Mouse (Mus musculus): ENCODE measurements around the gene Tns3.

Tns3 gene

GRCm38 (mm10) chr11:8680650-8681049 lies 16.3 kb upstream of the Tns3 start:
- in situ Hi-C loops (cut with MboI, MseI), result no loop called here

DNA sequence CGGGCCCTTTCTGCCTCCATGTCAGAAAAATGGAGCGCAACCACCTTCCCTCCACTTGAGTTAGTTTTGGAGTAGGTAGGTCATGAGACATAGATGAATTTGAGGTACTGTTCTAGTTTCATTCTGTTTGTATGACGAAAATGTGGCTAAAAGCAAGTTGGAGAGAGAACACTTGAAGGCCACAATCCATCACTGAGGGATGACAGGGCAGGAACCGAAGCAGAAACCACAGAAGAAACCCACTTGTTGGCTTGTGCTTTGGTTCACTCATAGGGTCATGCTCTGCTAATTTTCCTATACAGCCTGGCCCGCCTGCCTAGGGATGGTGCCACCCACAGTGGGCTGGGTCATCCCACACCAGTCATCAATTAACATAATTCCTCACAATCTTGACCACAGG lies 14.9 kb upstream of the Tns3 start:
- in situ Hi-C loops (cut with MboI, MseI), result no loop called here

DNA sequence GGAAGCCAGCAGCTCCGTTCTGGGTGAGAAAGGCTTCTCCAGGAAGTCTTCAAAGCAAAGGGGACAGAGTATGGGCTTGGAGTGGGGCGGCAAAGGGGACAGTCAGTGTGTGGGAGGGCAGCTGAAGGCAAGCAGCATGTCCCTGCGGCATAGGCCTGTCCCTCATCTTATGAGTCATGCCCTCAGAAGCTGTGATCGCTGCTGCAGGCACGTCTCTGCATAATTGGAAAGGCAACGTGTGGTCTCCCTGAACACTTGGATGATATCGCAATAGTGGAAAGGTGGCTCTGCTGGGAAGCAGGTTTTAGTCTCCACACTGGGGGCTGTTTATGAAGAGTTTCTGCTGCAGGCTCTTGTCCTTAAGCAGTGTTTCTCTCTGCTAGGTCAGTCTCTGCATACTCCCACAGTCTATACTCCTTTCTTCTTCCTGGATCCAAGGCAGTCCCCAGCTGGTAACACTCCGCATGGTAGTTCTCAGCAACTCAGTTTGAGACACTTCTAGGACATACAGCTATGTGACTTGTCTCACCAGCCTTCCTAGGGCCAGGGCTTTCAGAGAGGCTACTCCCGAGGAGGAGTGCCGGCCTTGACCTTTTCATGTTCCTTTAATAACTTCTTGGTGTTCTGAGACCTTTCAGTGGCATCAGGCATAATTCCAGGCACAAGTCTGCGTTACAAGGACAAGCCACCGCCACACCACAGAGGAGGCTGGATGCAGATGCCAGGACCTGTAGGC lies 14.1 kb upstream of the Tns3 start:
- in situ Hi-C loops (cut with MboI, MseI), result no loop called here

DNA sequence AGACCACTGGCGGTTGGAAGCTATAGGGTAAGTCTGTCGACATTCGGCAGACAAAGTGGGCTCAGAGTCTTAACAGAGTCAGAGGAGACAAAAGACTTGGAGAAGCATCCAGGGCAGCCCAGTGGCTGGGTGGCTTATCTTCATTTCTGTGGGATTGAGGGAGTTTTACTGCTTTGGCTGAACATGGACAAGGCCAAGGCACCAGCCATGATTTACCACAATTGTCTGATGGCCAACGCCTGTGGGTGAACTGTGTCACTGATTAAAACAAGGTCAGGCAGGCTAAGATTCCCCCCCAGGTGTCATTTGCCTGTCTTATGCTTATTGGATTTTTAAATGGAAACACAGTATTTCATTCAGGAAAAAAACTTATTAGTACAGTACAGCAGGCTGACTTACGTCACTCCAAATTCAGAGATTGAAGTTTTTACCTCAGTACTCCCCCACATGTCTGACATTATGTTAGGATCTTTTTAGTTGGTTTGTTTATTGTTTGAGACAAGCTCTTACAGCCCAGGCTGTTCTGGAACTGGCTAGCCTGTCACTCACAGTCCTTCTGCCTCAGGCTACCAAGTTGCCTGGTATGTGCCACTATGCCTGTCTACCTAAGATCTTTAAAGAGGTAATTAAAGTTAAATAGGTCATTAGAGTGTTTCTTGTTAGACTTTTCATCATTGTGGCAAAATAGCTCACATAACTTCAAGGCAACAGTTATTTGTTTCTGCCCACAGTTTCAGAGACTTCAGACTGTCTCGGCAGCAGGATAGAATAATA lies 11.6 kb upstream of the Tns3 start:
- in situ Hi-C loops (cut with MboI, MseI), result no loop called here

DNA sequence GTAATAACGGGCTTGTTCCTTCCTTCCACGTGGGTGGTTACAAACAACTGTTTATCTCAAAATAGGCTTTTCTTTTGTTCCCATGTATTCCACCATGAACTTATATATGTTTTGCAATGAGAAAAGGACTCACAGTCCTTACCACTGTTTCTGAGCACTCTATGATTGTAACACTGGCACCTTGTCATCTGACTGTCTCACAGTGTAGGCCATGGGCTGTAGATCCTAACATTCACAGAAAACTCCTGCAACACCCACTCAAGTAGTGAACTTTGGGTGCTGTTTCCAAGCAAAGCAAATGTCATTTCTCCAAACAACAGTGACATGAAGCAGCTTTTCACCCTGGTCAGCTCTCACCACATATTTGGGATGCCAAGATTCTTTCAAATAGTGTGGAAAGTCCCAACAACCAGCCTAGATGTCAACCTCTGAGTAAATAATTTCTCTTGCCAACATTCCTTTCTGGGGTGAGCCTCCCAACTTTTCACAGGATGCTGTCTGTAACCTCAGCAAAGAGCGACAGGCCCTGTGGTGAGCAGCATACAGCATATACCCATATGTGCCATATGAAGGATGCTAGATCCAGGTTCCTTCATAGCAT lies 10.3 kb upstream of the Tns3 start:
- in situ Hi-C loops (cut with MboI, MseI), result no loop called here

GRCm38 (mm10) chr11:8671698-8672097 lies 7.4 kb upstream of the Tns3 start:
- in situ Hi-C loops (cut with MboI, MseI), result no loop called here

- in situ Hi-C loops (cut with MboI, MseI), result no loop called here
These were observed 4.8 kb upstream of the Tns3 start for GRCm38 (mm10) chr11:8669138-8669537.

- in situ Hi-C loops (cut with MboI, MseI), result no loop called here
These were observed 462 bp upstream of the Tns3 start for GRCm38 (mm10) chr11:8664797-8665196.

DNA sequence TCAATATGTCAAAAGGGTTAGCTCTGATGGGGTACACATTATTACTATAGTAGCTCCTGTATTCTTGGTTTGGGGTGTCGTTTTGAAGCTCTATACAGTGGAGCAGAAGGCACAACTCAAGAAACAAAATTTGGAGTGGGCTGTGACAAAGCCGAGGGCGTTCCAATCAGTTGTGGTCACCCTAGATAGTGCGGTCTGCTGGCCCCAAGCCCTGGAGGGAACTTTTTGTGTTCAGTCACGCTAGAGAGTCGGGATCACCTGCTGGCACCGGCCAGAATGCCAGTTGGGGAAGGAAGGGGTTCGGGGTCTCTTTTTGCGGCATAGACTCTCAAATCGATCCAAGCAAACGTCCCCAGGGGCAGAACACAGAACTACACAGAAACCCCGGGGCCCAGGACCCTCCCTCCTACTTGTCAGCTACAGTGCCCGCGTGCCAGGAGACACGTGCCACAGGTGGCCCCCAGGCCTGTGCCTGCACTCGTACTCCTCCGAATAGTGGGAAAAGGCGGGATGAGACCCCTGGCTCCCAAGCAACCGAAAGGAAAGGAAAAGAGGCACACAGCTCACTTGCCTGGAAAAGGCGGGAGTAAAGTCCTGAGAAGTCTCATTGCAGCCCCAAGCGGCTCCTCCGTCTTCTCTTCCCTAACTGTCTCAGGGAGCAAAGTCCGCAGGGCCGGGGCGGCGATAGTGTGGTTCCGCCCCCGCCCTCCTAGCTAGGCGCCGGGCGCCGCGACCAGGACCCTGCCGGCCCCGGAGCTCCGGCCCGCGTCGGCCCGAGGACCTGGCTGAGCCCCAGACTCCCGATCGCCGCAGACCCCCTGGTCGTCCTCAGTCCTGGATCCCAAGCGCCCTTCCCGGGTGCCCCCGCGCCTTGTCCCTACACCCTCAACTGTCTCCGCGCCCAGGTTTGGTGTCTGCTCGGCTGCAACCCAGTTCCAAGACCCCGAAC lies 617 bp downstream of the Tns3 start:
- in situ Hi-C loops (cut with MboI, MseI), result no loop called here

GRCm38 (mm10) chr11:8662706-8663429 lies 1.5 kb downstream of the Tns3 start:
- in situ Hi-C loops (cut with MboI, MseI), result no loop called here

- in situ Hi-C loops (cut with MboI, MseI), result no loop called here
These were observed 3.4 kb downstream of the Tns3 start for GRCm38 (mm10) chr11:8660951-8661350.

DNA sequence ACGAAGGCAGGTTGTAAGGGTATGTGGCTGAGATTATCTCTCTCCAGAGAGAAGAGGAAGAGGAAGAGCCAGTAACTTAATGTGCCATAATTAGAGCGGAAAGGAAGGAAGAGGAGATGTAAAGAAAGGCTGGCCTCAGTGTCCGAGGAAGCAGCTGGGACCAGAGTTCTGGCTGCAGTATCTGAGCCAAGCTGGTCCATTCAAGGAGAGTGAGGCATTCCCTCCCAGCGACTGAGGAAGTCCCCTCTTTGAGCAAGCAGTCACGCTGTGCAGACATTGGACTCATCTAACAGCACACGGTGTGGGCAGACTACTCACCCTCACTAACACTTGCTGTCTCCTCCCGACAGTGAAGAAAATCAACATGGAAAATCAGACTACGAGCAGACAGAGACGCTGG lies 4.5 kb downstream of the Tns3 start:
- in situ Hi-C loops (cut with MboI, MseI), result no loop called here

GRCm38 (mm10) chr11:8659061-8659460 lies 5.3 kb downstream of the Tns3 start:
- in situ Hi-C loops (cut with MboI, MseI), result no loop called here

GRCm38 (mm10) chr11:8657493-8657892 lies 6.8 kb downstream of the Tns3 start:
- in situ Hi-C loops (cut with MboI, MseI), result no loop called here

DNA sequence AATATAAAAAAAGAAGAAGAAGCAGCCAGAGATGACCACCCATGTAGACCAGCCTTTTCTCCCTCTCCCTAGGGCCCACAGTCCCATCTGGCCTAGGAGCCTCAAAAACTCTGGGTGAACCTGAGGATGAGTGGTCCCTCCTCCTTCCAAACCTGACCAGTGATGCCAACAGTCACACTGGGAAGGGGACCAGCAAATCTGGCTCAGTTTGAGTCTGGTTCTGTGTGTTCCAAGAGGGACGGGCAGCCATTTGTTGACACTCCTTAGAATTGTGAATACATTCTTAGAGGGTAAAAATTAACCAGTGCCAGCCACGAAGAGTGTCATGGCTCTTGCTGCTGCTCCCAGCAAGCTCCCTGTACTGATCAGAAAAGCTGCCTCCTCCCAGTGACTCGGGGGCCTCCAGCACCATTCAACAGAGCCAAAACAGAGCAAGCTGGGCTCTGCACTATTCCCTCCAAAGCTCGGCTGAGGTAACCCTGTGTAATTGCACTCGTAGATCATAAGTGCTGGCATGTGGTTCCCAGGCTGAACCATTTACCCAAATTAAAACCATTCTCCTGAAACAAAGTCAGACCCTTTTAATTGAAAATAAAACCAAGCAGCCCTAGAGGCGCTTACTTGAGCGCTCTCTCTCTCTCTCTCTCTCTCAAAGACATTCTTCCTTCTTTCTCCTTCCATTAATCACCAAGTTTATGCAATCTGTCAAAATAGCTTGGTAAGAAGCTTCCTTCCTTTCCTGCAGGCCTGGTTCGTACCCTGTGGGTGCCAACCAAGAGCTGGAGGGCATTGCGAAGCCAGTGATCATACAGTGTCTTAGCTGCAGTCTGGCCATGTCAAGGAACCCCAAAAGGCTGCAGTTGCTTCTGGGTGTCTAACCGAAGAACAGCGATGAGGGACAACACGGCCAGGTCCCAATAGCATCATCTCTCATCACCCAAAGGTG lies 7.6 kb downstream of the Tns3 start:
- in situ Hi-C loops (cut with MboI, MseI), result no loop called here

DNA sequence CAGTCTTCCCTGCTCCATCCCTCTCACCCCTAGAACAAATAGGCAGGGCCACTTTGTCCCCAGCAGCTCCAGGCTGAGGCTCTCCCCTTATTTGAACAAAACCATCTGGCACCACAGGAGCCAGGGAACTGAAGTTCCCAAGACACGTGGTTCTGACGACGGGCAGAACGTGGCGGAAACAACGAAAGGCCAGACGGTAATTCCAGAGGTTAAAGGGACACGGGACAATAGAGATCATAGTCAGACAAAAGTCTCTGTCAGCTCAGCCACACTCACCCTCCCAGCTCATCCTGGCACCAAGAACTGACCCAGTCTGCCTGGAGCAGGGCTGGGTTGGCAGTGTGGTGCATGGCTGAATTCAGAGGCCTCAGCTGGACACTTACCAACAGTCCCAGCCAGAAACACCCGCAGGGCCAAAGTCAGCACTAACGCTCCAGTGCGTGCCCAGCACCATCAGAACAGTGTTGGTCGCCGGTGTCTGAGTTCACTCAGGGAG lies 10.5 kb downstream of the Tns3 start:
- in situ Hi-C loops (cut with MboI, MseI), result no loop called here

- in situ Hi-C loops (cut with MboI, MseI), result no loop called here
These were observed 11.3 kb downstream of the Tns3 start for GRCm38 (mm10) chr11:8652792-8653645.

DNA sequence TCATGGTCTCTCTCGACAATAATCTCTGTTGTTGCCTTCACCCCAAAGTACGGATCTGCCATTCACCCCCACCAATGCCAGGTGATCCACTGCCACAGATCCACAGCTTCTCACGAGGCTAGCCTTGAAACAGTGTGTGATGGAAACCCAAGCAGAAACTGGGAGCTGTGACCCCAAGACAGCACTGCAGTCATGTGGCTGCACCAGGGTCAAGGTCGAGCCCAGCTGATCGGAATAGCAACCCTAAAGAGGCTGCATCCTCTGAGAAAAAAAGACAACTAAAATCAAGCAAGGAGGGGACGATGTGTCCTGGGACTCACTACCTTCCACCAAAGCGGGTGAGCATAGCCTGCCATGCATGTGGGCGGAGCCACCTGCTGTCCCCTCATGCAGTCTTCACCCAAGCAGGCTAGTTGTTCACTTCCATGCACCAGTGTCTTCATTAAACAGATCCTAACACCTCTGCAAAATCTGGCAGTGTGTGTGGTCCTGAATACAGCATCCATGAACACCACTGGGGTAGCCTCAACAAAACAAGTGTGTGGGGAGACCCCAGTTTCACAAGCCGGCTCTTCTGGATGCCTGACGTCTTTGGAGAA lies 12.1 kb downstream of the Tns3 start:
- in situ Hi-C loops (cut with MboI, MseI), result no loop called here

Data from T-helper 2 cell (primary cell).